Mouse (Mus musculus): Measurements from ENCODE around the gene Hist1h2an.
"Not testable (repeated sequence)": the region's sequence is repeated elsewhere in the genome, so short reads cannot be mapped to it uniquely, and the experiment has no call there.

DNA sequence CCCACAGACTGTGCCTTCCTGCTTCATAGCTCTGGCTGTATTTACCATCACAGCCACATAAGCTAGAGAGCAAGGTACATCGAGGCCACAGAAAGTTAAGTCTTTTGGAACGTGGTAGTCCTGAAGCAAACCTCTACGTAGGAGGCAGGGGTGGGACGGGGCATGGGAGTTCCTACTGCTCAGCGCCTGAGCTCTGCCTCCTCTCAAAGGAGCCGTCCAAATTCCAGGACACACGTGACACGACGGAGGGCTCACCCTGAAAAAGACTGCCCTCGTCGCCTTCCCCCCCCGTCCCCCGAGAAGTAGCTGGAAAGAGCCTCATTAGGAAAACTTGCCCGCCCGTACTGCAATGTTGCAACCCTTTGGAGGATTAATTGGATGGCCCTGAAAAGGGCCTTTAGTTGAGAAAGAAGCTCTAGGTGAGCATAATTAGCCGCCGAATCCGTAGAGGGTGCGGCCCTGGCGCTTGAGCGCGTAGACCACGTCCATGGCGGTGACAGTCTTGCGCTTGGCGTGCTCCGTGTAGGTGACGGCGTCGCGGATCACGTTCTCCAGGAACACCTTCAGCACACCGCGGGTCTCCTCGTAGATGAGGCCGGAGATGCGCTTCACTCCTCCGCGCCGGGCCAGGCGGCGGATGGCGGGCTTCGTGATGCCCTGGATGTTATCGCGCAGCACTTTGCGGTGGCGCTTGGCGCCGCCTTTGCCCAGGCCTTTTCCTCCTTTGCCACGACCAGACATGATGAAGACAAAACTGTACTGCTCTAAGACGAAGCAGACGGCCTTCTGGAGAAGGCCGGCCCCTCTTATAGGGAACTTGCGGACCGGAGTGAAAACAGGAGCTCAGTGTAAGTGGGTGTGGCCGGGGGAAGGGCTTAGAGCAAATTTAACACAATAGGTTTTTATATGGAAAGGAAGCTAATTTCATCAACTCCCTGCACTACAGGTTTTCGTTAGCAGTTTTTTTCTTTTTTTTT is 44.7 kb upstream of the Hist1h2an start, which contains the start of gene Hist1h4n:
- not testable (repeated sequence) for TF ChIP-seq CTCF, EP300 (IDR thresholded peaks at IDR 0.05; ENCODE audit: low read depth)

Measured in heart, postnatal 0 days (tissue).